Mouse (Mus musculus) CH12.LX (cell line): Measurements from ENCODE around the gene Lgr6.

Experiments used
- CHD1 ChIP-seq: IDR thresholded peaks from 2 replicates; pipeline ENCODE4 v1.6.1; 2012; ENCODE audit warnings: low read depth, low read length, improper control_type of control experiment, inconsistent platforms
- CTCF ChIP-seq, 2 experiments: IDR thresholded peaks in 1 of 2; conservative IDR thresholded peaks in 1 of 2; 2 replicates each; pipeline ENCODE4 v1.5.1; 2011 to 2012; ENCODE audit warnings: low read depth in 2 of 2, low read length in 2 of 2, improper control_type of control experiment in 1 of 2, inconsistent platforms in 1 of 2, mild to moderate bottlenecking in 1 of 2, moderate library complexity in 1 of 2
- EP300 ChIP-seq: IDR thresholded peaks from 2 replicates; pipeline ENCODE4 v1.6.1; 2011; ENCODE audit warnings: low read length, improper control_type of control experiment
- HCFC1 ChIP-seq: IDR thresholded peaks from 2 replicates; pipeline ENCODE4 v1.6.1; 2012; ENCODE audit warnings: low read depth, mild to moderate bottlenecking, inconsistent platforms, low read length, improper control_type of control experiment
- JUND ChIP-seq: conservative IDR thresholded peaks from 2 replicates; pipeline ENCODE4 v1.6.1; 2011; ENCODE audit warnings: low read depth, low read length, improper control_type of control experiment
- KAT2A ChIP-seq: IDR thresholded peaks from 2 replicates; pipeline ENCODE4 v1.6.1; 2012; ENCODE audit warnings: low read length, improper control_type of control experiment, inconsistent platforms; ENCODE audit not compliant: insufficient replicate concordance
- MAFK ChIP-seq: IDR thresholded peaks from 2 replicates; pipeline ENCODE4 v1.6.1; 2011; ENCODE audit warnings: low read length, improper control_type of control experiment; ENCODE audit not compliant: insufficient replicate concordance
- POLR2A ChIP-seq: IDR thresholded peaks from 2 replicates; pipeline ENCODE4 v1.6.1; 2011; ENCODE audit warnings: low read depth, mild to moderate bottlenecking, improper control_type of control experiment, low read length
- POLR2AphosphoS2 ChIP-seq: IDR thresholded peaks from 2 replicates; pipeline ENCODE4 v1.6.1; 2011; ENCODE audit warnings: low read depth, low read length, improper control_type of control experiment
- RAD21 ChIP-seq: IDR thresholded peaks from 2 replicates; pipeline ENCODE4 v1.6.1; 2011; ENCODE audit warnings: low read depth, mild to moderate bottlenecking, low read length, improper control_type of control experiment, moderate library complexity
- SIN3A ChIP-seq: IDR thresholded peaks from 2 replicates; pipeline ENCODE4 v1.6.1; 2012; ENCODE audit warnings: low read length, improper control_type of control experiment, inconsistent platforms
- TBP ChIP-seq: conservative IDR thresholded peaks from 2 replicates; pipeline ENCODE4 v1.6.1; 2011; ENCODE audit warnings: low read depth, low read length, improper control_type of control experiment
- UBTF ChIP-seq: IDR thresholded peaks from 2 replicates; pipeline ENCODE4 v1.6.1; 2012; ENCODE audit warnings: low read depth, mild to moderate bottlenecking, inconsistent platforms, low read length, improper control_type of control experiment, moderate library complexity

- TF ChIP-seq RAD21 (no peak), CTCF (conservative IDR thresholded peaks at IDR 0.05 in 1 of 2, IDR thresholded peaks at IDR 0.05 in 1 of 2; ENCODE audit: low read depth in 2 of 2, low read length in 2 of 2) (no peak), TBP (no peak), UBTF (no peak), HCFC1 (no peak), MAFK (no peak), EP300 (no peak), JUND (no peak), KAT2A (no peak), POLR2A (no peak), POLR2AphosphoS2 (no peak), SIN3A (no peak), CHD1 (no peak)
Observed at GRCm38 (mm10) chr1:135143940-135144339, 38.9 kb upstream of the Lgr6 start.
